Mouse (Mus musculus) gastrocnemius, postnatal 10 days (tissue): ENCODE data around the gene Maml2. TPM values are rescaled to one million over a fixed set of nuclear protein-coding genes. Genes with fewer than 3 reads are reported as not detected.

Source experiments
- DNase-seq: peaks from one replicate; pipeline ENCODE4 v3.0.0; 2021; ENCODE audit warnings: mixed read lengths
- total RNA-seq, 2 experiments: library from RNA; stranded (reverse); gene quantifications; 2 replicates each; pipeline ENCODE4 v1.2.3; 2021

Gene Maml2
- total RNA-seq, 2 experiments from 2014 or later: 5.6 to 6.8 TPM

DNA sequence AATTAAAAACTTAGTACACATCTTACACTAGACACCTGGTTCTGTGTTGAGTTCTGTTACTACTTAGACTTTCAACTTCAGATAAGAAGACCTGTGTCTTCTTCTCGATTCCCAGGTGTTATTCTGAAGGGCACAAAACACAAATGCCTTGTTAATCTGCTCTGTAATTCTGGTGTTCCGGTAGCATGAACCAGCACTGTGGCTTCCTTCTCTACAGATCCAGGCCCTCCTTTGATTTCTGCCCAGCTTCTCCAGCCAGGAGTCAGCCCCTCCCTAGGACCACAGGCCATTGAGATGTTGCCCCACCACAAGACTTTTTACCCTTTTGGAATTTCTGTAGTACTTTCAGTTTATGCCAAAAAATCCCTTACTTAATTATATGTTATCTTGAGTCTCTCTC lies 196.0 kb downstream of the Maml2 start:
- DNase-seq: no peak

- no peak for DNase-seq
Measured at GRCm38 (mm10) chr9:13495530-13495929, 197.8 kb downstream of the Maml2 start.

DNA sequence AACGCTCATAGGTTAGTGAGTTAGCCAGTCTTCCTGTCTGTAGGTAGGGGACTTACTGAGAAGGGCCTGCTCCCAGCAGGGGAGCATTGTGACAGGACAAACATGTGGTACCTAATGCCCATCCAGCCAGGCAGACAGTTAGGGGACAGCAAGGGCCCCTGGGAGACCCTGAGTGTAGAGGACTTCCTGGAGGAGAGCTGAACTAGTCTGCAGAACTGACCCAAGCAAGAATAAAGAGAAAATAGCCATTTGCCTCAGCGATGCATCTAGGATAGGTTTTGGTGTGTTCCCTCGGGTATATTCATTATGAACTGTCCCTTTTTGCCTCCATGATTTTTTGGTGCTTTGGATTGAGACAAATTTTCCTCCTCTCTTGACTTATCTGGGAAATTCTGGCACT lies 199.3 kb downstream of the Maml2 start:
- DNase-seq: no peak

- DNase-seq: peak; percentile 11
Measured at GRCm38 (mm10) chr9:13497690-13498333, 200.1 kb downstream of the Maml2 start.

DNA sequence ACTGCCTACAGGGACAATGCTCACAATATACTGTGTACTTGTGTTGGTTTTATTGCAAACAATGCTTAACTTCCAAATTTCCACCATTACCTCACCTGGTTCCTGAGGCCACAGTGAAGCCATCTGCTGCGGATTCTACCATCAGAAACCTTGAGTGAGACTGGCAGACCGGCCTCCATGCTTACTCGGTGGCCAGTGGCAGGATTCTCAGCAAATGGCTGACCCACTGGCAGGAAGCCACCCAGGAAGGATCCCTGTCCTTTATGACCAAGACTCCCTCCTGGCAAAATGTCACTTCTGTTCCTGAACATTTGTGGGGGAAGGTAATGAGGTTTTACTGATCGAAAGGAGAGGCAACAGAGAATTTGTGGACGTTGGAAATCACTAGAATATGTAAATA lies 202.3 kb downstream of the Maml2 start:
- no peak for DNase-seq

- DNase-seq: no peak
Measured at GRCm38 (mm10) chr9:13505024-13505423, 207.3 kb downstream of the Maml2 start.

GRCm38 (mm10) chr9:13506956-13507821 lies 209.4 kb downstream of the Maml2 start:
- no peak for DNase-seq

- DNase-seq: no peak
Measured at GRCm38 (mm10) chr9:13507822-13508188, 210.0 kb downstream of the Maml2 start.

- DNase-seq: no peak
Measured at GRCm38 (mm10) chr9:13509751-13510150, 212.0 kb downstream of the Maml2 start.

- peak; percentile 45 for DNase-seq
Measured at GRCm38 (mm10) chr9:13510621-13511369, 213.0 kb downstream of the Maml2 start.

GRCm38 (mm10) chr9:13513135-13513534 lies 215.4 kb downstream of the Maml2 start:
- DNase-seq: no peak

GRCm38 (mm10) chr9:13514435-13514834 lies 216.7 kb downstream of the Maml2 start:
- DNase-seq: no peak

- DNase-seq: no peak
Measured at GRCm38 (mm10) chr9:13515976-13516375, 218.2 kb downstream of the Maml2 start.

- DNase-seq: no peak
Measured at GRCm38 (mm10) chr9:13518031-13518430, 220.3 kb downstream of the Maml2 start.

DNA sequence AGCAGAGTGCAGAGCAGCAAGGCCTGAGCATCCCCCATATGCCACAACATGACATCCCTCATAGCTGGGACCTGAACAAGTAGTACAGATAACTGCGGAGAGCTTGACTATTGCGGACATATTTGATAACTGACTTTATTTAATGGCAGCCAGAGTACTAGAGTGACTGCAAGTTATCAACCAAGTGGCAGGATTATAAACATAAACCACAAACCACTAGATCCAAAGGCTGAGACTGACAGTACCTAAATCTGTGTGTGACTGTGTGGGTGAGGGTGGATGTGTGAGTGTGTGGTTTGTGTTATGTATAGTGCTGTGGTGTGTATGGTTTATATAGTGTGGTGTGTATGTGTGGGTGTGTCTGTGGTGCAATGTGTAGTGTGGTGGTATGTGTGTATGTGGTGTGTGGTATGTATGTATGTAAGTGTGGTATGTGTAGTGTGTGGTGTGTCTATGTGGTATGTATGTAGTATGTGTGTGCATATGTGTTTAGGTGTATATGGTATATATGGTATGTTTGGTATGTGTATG lies 220.7 kb downstream of the Maml2 start:
- no peak for DNase-seq

- DNase-seq: no peak
Measured at GRCm38 (mm10) chr9:13522061-13522820, 224.5 kb downstream of the Maml2 start.

- DNase-seq: no peak
Measured at GRCm38 (mm10) chr9:13523046-13523445, 225.3 kb downstream of the Maml2 start.

GRCm38 (mm10) chr9:13525075-13525474 lies 227.3 kb downstream of the Maml2 start:
- DNase-seq: no peak

- no peak for DNase-seq
Measured at GRCm38 (mm10) chr9:13525561-13526255, 228.0 kb downstream of the Maml2 start.

DNA sequence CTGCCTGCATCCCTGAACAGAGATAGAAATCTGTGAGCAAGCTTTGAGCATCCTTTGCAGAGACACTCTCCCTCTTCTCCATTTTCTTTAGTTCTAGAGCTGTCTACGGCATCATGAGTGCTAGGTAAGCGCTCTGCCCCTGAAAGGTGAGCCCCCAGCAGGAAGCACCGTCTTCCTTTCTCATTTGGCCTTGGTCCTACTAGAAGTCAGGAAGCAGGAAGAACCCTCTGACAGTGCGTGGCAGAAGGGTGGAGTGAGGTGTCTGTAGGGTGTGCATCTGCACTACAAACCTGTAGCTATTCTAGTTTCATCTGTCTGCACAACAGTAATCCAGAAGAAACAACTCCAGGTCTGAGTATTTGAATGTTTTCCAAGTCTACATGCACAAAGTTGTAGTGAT lies 232.8 kb downstream of the Maml2 start:
- no peak for DNase-seq

DNA sequence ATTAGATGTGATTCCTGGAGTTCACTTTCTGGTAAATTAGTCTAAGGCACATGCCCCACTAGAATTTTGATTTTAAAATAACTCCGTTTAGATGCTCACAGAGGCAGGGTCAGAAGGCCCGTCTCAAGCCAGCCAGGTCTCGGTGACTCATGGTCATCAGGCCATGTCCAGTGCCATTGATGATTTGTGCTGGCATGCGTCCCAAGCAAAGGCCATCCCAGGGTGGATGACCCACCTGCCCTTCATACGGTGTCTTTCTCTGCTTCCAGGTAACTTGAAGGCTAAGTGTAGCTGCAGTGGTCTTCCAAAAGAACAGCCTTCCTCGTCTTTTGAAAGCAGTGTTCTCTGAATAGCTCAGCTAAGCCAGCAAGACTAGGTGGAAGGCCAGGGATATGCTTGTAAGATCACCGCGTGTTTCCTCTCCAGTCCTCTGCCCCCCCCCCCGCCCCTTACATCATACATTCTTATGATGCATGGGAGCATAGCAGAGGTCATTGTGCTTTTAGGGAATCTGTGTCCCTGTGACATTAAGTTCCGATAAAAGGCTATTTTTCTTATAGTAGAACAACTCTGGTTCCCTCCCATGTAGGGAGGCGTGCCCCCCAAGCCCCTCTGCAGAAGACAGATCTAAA lies 235.4 kb downstream of the Maml2 start:
- no peak for DNase-seq
